Mouse (Mus musculus) mouse trophoblast stem cell (cell line): ENCODE measurements around the gene Il18.

Source experiments
- in situ Hi-C, 2 experiments: fragments of 300-500 bp; cut with MseI, MboI; formaldehyde crosslinking; loops; 2 replicates in 1 of 2; 3 replicates in 1 of 2; pipeline ENCODE4 v1.15.1; 2025

The Il18 gene

DNA sequence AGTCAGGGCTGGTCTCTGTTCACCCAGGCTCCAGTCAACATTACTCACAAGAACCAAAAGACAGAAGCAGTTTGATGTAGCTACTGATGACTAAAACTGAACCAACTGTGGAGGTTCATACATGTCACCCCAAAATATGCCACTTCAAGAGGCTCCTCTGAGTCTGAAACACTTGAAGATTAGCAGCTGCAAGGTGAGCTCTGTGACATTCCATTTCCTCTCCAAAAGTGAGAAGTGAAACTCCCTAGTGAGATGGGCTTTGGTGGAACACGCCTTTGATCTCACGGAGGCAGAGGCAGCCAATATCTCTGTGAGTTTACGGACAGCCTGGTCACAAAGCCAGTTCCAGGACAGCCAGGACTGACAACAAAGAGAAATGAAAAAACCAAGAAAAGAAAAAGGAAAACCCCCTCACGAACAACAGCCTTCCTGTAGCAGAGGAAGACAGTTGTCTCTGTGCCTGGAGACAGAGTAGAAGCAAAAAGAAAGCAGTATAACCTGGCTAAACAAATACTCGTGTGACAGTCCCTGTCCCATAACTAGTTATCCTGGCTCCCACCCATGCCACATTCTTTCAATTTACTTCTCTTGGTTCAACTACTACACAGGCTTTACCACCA is 6.7 kb upstream of the Il18 start:
- in situ Hi-C loops: loop anchor here in 1 of 2 experiments (25.0 kb wide), 1 partner anchor 211 kb away; the partner anchor contains the start of gene Rpl10-ps3

DNA sequence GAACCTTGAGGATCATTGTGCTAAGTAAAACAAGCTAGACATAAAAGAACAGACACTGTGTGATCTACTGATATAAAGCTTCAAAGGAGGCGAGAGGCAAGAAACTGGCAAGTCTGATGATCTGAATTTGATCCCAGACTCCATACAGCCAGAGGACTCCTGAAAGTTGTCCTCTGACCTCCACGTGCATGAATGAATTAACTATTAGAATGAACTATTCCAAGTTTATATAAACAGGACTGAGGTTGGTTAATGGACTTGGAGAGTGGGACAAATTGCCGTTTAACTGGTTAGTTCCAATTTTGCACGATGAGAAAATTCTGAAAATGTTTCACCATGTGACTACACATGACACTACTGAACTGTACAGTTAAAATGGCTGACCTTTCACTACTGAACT is 5.7 kb upstream of the Il18 start:
- in situ Hi-C loops: loop anchor here in 1 of 2 experiments (25.0 kb wide), 1 partner anchor 212 kb away; the partner anchor contains the start of gene Rpl10-ps3

DNA sequence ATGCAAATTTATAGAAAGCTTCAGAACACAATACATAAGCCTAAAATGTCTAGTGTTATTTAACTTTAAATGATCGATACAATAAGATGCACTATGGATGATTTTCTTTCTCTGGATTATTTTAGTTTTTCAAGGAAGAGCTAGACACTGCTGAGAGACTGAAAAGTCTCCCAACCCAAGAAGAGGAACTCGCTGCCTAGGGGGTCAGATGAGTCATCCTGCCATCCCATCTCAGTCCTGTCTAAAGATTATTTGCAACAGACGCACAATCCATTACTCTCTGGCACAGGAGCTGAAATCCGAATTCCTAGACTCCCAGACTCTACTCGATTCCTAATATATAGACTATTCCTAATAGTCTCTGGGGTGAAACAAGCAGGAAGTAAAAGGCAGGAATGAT is 2.4 kb upstream of the Il18 start:
- in situ Hi-C loops: no loop called here

DNA sequence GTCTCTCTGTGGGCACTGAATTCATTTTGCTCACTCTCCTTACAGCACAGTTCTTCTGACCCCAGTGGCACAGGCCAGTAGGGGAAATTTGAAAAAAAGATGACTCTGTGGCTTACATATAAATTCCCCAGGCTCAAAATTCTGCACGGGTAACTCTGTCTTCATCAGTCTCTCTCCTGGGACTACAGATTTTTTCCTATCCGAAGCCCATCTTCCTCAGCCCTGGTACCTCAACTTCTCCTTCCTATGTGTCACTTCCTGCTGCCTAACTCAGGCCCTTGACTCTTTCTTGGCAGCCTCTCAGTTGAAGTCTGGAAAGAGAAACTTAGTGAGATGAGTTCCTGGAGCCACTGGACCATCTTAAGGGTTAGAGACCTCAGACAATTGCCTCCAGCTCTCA is 1.1 kb upstream of the Il18 start:
- in situ Hi-C loops: no loop called here

DNA sequence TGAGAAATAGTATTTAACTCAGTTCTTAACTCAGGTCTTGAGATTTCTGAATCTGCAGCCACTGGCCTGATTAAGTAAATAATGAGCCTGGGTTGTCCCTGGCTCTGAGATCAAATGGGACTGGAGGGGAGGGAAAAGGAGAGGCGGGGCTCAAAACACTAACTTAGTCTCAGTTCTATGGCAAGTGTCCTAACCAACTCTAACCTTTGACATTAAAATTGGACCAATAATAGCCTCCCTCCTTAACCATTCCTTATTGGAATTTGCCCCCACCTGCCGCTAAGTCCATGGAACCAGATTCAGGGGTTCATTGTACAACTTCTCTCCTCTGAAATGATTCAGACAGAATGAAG is 443 bp downstream of the Il18 start, which contains the start of gene Bco2:
Gene Bco2, minus strand, starts transcription at position 88 of the 353 bp plus-strand sequence.
- in situ Hi-C loops: no loop called here

DNA sequence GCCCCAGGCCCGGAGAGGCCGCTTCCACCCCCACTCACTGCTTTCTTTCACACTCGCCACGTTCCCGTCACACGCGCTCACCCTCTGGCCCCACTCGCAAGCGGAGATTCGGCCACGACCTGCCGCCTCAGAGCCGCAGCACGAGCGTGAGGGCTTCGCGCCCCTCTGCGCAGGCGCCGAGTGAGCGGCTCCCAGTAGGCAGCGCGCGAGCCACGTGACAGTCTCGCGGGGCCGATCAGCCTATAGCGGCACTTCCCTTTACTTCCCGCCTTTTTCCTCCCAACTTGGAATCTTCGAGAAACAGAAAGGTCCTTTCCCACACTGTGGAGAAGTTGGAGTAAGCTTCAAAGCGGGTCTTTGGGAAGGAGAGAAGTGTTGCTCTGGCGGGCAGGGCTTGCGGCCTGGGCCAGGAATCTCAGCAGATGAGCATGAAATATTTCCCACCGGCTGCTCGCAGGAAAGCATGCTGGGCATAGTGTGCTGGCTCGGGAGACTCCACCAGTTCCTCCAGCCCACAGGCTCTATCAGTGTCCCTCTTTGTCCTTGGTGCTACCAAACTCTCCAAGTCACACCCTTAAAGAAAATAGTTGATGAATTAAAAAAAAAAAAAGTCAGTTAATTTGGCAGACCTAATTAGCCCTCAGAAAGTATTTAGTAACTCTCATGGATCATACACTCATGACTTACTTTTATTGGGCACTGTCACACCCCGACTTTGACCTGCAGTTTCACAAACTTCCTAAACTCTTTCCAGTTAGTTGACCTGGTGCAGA is 6.7 kb downstream of the Il18 start, which contains the start of gene Tex12:
Gene Tex12, minus strand, starts transcription at position 181 of the 773 bp plus-strand sequence.
- in situ Hi-C loops: no loop called here

DNA sequence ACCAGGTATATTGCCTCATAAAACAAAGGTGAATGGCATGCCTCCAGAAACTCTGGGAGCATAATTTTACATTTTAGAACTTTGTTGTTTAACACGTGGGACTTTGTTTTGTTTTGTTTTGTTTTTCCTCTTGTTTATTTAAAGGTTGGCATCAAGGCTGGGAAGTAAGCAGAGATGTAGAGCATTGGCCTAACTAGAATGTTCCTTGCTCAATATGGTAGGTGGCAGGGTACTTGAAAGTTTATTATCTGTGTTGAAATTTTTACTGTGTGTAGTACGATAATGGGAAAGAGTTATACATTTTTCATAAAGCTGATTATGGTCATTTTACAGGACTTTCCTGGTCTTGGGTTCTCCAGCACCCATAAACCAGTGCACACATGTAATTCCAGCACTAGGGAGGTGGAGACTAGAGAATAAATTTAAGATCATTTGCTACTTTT is 7.3 kb downstream of the Il18 start:
- in situ Hi-C loops: no loop called here

DNA sequence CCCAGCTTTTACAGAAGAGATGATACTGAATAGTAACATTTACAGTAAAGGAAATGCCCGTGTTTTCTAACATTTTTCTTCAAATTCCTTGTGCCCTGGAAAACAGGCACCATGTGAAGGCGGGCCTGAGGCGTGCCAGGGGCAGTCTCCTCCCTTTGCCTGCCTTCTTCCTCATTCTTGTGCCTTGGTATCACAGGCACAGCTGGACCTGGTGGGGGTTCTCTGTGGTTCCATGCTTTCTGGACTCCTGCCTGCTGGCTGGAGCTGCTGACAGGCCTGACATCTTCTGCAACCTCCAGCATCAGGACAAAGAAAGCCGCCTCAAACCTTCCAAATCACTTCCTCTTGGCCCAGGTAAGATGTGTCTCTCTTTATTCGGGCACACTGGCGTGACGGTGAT is 10.5 kb downstream of the Il18 start:
- in situ Hi-C loops: no loop called here

DNA sequence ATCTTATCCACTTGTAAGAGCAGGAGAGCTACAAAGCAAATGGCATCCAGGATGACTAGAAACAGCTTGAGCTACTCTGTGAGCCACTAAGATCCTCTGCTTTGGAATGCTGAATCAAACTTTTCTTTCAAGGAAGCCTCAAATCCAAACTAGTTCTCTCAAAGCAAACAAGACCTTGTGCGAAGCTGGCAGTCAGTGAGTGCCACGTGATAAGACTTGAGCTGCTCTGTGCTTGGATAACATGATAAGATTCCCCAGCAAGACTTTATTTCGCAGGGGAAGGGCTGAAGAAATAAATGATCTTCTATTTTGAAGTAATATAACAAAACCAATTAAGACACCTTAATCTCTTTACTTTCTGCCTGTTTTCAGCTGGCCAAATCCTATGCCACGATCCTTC is 11.3 kb downstream of the Il18 start:
- in situ Hi-C loops: no loop called here

DNA sequence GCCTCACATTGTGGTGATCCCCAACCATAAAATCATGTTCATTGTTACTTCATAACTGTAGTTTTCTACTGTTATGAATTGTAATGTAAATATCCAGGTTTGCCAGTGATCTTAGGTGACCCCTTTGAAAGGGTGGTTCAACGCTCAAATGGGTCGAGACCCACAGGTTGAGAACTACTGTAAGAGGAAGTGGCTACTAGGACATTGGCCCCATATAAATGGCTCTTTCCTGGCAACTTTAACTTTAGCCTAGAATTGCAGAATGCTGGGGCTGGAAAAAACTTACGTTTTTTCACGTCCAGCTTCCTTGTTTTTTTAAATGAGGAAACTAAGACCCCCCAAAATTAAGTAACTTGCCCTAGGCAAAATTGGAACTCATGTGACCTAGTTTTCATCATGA is 12.7 kb downstream of the Il18 start:
- in situ Hi-C loops: no loop called here

DNA sequence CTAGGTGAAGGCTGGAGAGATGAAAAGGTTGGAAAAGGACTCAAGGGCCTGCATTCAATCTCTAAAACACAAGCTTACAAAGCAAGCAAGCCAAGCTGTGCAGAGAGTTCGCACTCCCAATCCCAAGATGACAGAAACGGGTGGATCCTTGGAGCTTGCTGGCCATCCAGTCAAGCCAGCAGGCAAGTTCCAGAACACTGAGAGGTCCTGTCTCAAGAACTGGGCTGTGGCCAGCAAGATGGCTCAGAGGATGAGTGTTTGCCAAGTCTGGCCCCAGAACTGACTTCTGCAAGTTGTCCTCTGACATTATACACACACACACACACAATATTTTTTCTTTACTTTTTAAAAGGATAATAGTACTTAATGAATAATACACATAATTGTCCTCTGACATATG is 13.3 kb downstream of the Il18 start:
- in situ Hi-C loops: no loop called here

DNA sequence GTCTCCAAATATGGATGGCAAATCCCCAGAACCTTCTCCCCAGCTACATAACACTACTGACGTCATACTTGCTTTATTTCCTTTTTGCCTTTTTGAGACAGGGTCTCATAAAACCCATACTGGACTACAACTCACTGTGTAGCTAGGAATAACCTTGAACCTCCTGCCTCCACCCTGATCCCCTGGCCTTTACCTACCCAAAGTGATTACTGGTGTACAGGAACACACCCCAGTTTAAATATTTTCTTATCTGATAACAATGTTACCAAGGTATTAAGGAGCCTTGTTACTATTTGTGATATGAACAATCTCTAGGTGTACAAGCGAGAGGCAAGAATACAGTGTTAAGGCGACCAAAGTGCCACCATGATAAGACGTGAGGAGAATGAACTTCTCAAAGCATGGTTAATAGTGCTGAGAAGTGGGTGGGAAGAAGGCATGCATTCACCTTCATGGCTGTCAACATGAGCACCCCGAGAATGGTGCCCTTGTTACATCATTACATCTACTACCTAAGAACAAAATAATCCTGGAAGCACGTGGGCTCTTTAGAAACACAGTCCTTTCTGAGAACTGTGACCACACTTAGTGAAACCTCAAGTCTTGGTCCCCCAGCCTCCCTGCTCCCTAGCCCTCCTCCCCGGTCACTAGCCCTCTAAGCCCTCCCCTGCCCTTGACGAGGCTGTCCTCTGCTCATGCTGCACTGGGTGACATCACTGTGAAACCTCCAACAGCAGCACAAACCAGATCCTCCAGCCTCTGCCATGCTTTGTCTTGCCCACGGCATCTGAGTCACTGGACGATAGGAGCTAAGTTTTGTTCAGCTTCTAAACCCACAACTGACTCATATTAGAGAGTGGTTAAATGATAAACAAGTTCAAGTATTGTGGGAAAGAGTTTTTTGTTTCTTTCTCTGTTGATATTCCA is 15.2 kb downstream of the Il18 start:
- in situ Hi-C loops: no loop called here

DNA sequence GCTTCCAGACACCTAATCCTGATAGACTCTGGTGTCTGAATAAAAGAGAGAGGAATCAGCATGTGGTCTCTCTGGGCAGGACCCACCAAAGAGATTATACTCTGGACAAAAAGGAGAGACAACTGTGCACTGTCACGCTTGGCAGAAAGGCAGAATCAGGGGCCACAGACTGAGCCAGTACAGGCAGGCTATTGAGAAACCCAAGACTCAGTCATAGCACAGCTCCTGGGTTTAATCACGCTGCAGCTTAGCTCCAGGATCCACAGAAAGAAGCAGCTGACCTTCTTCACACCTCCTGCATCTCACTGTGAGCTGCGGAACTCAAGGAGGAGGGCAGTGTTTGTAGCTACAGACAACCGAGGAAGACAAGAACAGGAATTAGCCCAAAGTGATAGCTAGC is 25.7 kb downstream of the Il18 start:
- in situ Hi-C loops: no loop called here

DNA sequence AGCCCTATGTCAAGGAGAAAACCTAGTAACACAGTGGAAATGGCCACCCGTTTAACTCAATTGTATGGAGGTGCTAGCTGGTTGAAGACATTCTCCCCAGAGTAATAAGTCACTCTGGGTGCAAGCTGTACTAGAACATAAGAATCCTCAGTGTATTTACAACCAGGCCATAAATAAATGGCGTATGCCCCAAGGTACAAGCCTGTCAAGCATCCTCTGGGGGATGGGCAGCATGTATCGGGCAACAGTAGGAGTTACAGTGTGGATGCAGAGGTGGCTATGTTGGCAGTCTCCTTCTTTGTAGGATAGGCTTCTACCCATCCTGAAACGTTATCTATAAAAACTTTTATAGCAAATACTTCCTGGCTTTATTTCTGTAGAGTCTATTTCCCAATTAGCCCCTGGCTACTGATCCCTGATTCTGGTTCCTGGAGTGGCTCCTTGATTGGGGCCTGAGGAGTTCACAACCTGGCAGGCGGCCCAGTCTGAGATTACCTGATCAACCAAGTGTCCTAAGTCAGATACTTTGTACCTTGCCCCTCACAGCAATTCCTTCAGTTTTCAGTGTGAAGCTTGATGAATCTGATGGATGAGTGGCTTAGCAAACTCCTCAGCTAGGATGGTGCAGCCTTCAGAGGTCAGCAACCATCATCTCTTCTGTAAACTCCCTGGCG is 30.7 kb downstream of the Il18 start:
- in situ Hi-C loops: no loop called here

DNA sequence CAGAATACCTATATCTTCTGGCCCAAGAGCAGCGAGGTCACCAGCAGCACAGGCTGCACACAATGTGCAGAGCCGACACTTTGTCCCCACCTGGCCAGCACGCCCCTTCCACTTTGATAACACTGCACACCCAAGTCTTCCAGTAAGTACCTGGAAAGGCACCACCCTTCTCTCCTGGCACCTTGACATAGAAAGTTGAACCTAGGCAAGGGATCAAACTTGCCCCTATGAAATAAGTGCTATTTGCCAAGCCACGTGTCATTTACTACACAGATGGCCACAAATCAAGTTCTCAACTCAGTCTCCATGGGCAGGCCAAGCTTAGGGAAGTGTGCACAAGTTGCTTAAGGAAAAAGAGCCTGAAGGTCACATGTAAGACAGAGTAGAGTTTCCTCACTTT is 32.3 kb downstream of the Il18 start:
- in situ Hi-C loops: no loop called here

DNA sequence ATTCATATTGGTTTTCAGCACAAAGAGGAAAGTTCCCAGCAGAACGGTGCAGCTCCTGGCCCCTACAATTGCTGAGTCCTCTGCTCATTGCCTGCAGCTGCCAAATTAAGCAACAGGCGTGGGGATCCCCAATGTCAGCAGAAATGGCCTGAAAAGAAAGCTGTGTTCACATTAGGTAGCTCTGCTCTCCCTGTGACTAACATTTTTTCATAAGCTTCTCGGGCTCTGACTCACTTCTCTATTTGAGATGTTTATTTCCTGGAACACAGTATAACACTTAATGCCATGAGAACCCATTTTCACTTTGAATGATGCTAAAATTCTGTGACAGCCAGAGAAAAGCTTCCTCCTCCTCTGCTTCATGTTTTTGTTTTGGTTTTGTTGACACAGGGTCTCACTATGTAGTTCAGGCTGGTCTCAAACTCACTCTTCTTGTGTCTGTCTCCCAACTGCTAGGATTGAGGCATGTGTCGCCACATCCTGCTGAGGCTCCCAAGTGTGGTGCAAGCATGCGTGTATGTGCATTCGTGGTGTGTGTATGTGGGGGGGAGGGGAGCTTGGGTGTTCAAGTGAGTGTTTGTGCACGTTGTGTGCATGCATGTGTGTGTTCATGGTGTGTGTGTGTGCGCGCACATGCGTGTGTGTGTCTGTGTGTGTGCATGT is 36.4 kb downstream of the Il18 start:
- in situ Hi-C loops: no loop called here

DNA sequence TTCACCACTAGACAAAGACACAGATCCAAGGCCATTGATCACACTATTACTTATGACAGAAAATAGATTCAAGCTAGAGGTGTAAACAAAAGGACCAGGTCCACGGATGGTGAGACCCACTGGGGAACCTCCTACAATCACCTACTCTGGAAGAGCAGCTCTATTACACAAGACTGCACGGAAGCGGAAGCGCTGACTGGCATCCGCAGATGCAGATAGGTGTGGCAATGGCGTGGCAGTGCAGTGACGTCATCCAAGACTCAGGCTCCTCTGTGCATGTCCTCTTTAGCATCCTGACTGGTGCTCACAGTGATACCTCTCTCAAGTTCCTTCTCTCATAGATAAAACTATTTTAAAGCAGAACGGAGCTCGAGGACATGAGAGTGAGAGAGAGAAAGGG is 38.3 kb downstream of the Il18 start:
- in situ Hi-C loops: no loop called here

DNA sequence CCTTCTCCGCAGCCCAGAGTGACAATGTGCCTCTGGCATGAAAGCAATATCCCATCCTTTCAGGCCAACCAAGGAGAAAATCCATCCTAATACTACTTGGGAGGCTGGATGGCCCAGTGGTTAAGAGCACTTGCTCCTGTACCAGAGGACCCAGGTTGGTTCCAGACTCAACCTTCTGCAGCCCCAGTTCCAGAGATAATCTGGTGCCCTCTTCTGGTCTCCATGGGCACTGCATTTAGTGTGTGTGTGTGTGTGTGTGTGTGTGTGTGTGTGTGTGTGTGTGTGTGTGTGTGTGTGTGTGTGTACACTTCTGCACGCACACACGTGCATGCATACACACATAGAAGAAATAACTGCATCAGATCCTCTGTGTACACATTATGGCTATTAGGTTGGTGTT is 38.9 kb downstream of the Il18 start:
- in situ Hi-C loops: no loop called here

DNA sequence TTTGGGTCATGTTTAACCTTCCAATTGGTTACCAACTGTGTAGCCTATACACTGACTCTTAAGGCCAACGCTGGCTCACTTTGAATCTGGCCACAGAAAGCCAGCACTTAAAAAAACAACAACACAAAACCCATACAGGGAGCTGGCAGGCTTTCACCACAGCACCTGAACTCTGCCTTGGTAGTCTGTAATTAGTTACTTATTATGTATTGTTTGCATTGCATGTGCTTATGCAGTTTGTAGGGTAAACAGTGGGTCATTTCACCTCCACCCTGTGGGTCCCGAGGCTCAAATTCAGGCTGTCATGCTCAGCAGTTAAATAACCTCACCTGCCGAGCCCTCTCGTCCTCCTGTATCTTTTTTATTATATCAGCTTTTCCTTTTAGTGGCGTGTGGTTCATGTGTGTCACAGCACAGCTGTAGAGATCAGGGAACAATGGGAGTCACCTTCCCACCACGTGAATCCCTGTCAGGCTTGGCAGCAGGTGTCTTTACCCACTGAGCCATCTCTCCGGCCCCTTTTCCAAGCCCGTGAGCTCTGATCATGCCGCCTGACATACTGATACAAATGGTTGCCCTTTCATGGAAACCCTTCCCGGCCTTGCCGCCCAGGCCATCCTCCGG is 40.3 kb downstream of the Il18 start:
- in situ Hi-C loops: no loop called here

DNA sequence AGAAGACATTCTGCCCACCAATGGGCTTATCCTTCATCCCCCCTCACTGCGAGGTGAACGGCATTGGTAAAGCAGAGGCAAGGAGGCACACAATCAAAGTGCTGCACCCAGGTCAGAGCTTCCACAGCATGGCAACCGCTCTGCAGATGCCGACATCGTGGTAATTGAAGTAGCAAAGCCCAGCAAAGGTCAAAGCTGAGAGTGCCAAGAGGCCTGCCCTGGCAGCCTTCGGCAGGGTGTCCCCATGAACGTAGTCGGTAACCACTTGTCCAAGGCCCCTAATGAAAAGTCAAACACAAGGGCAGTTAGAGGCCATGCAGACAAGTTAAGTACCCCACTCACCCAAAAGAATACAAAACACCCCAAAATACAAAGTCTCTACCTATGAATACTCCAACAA is 42.3 kb downstream of the Il18 start:
- in situ Hi-C loops: no loop called here

DNA sequence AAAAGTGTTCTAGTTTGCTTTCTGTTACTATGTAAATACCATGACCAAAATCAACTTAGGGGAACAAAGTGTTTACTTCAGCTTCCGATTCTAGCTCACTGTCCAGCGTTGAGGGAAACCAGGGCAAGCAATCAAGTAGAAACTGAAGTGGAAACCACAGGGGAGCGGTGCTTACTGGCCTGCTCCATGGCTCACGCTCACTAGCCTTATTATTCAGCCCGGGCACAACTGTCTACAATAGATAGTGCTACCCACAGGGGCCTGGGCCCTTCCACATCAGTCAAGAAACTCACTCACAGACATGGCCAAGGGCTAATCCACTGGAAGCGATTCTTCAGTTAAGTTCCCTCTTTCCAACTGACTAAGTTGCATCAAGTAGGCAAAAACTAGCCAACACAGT is 46.9 kb downstream of the Il18 start:
- in situ Hi-C loops: no loop called here
